Mouse (Mus musculus) kidney, embryonic 14.5 days (tissue): ENCODE measurements around the gene Tead1. TPM values are rescaled to one million over a fixed set of nuclear protein-coding genes. Genes with fewer than 3 reads are reported as not detected.
A peak's percentile ranks its signal among the peaks of the same experiment; 100 is the strongest.

Experiments
- ATAC-seq: fragments of 200-750 bp; cut with Nextera tagmentation; 2 replicates; pipeline ENCODE4 v1.8.0; 2017; ENCODE audit warnings: moderate number of reproducible peaks, mild to moderate bottlenecking, moderate TSS enrichment, moderate library complexity; ENCODE audit not compliant: low FRiP score, low TSS enrichment
- H3K27ac ChIP-seq: fragments of 300-500 bp; sonication (generic); 2 replicates; pipeline ENCODE4 v1.5.1; 2014; ENCODE audit warnings: low read depth, mild to moderate bottlenecking, low read length, moderate library complexity, mixed read lengths
- H3K27me3 ChIP-seq: fragments of 300-500 bp; sonication (generic); 2 replicates; pipeline ENCODE4 v1.6.1; 2014; ENCODE audit warnings: mild to moderate bottlenecking, low read length; ENCODE audit not compliant: control insufficient read depth, insufficient read depth
- H3K36me3 ChIP-seq: fragments of 300-500 bp; sonication (generic); 2 replicates; pipeline ENCODE4 v1.6.1; 2014; ENCODE audit warnings: low read length, mixed read lengths; ENCODE audit not compliant: control insufficient read depth, insufficient read depth
- H3K4me1 ChIP-seq: fragments of 300-500 bp; sonication (generic); 2 replicates; pipeline ENCODE4 v1.6.1; 2014; ENCODE audit warnings: low read length, mixed read lengths; ENCODE audit not compliant: control insufficient read depth, insufficient read depth
- H3K4me2 ChIP-seq: fragments of 300-500 bp; sonication (generic); replicated peaks from 2 replicates; pipeline ENCODE4 v1.6.1; 2014; ENCODE audit warnings: low read depth, mild to moderate bottlenecking, low read length
- H3K4me3 ChIP-seq: fragments of 300-500 bp; sonication (generic); 2 replicates; pipeline ENCODE4 v1.5.1; 2014; ENCODE audit warnings: mild to moderate bottlenecking, low read length
- H3K9ac ChIP-seq: fragments of 300-500 bp; sonication (generic); 2 replicates; pipeline ENCODE4 v1.6.1; 2014; ENCODE audit warnings: low read depth, mild to moderate bottlenecking, low read length, moderate library complexity
- H3K9me3 ChIP-seq: fragments of 300-500 bp; sonication (generic); 2 replicates; pipeline ENCODE4 v1.6.1; 2016; ENCODE audit warnings: low read length; ENCODE audit not compliant: control insufficient read depth
- WGBS: fragments of 180-500 bp; shearing (Covaris S2); extraction: QIAGEN DNeasy Blood & Tissue Kit; methylation state at CpG from one replicate; pipeline ENCODE4 v1.1.7; 2014; 5-methylcytosine and 5-hydroxymethylcytosine counted together
- polyA plus RNA-seq: library from polyadenylated mRNA; unstranded; fragments of >200 nt; fragmentation: Nextera tagmentation; extraction: Ambion mirVana; gene quantifications from 2 replicates; pipeline ENCODE4 v1.2.1, GENCODE M21; 2014

Tead1 gene
- polyA plus RNA-seq, 1 experiment from 2014 or later: 30.1 TPM

- no peak overlapping the region for H3K9ac ChIP-seq
- H3K4me2 ChIP-seq: no peak overlapping the region
- H3K36me3 ChIP-seq: no peaks in the 10 kb centered on the region
- ATAC-seq: no peak
- peaks cover 37% of the 10 kb centered on the region for H3K4me1 ChIP-seq
- WGBS: 87% methylated on average over 6 of the region's 6 CpGs
- no peaks in the 10 kb centered on the region for H3K9me3 ChIP-seq
- no peak overlapping the region for H3K4me3 ChIP-seq
- no peaks in the 10 kb centered on the region for H3K27me3 ChIP-seq
- no peak overlapping the region for H3K27ac ChIP-seq
Measured at GRCm38 (mm10) chr7:112752311-112752710, 73.2 kb downstream of the Tead1 start.

- no peak for ATAC-seq
Measured at GRCm38 (mm10) chr7:112753314-112753713, 74.2 kb downstream of the Tead1 start.

GRCm38 (mm10) chr7:112759359-112759975 is 80.3 kb downstream of the Tead1 start:
- H3K4me1 ChIP-seq: peaks cover 60% of the 10 kb centered on the region
- H3K27me3 ChIP-seq: no peaks in the 10 kb centered on the region
- H3K9ac ChIP-seq: no peak overlapping the region
- no peak overlapping the region for H3K4me2 ChIP-seq
- peaks cover 6% of the 10 kb centered on the region; the same call in 1 of the 2 replicates for H3K36me3 ChIP-seq
- WGBS: 81% methylated on average over 23 of the region's 23 CpGs
- no peak overlapping the region for H3K4me3 ChIP-seq
- H3K27ac ChIP-seq: no peak overlapping the region
- H3K9me3 ChIP-seq: no peaks in the 10 kb centered on the region
- ATAC-seq: no peak

More at GRCm38 (mm10) chr7:112753314-112753713, 74.2 kb downstream of the Tead1 start:
- no peak overlapping the region for H3K4me2 ChIP-seq
- WGBS: 66% methylated on average over 6 of the region's 6 CpGs
- H3K9me3 ChIP-seq: no peaks in the 10 kb centered on the region
- no peak overlapping the region for H3K9ac ChIP-seq
- no peaks in the 10 kb centered on the region for H3K27me3 ChIP-seq
- H3K4me3 ChIP-seq: no peak overlapping the region
- no peak overlapping the region for H3K27ac ChIP-seq
- no peaks in the 10 kb centered on the region for H3K36me3 ChIP-seq
- peaks cover 32% of the 10 kb centered on the region for H3K4me1 ChIP-seq

GRCm38 (mm10) chr7:112760293-112760692 is 81.2 kb downstream of the Tead1 start:
- WGBS: 71% methylated on average over 3 of the region's 3 CpGs
- no peak overlapping the region for H3K4me3 ChIP-seq
- H3K4me1 ChIP-seq: peaks cover 58% of the 10 kb centered on the region
- 0 out of 2 replicates have a peak overlapping the region, but pooled peaks have one; percentile 37 for H3K27ac ChIP-seq
- H3K27me3 ChIP-seq: no peaks in the 10 kb centered on the region
- H3K9me3 ChIP-seq: no peaks in the 10 kb centered on the region
- ATAC-seq: no peak
- H3K36me3 ChIP-seq: peaks cover 6% of the 10 kb centered on the region; the same call in 1 of the 2 replicates
- no peak overlapping the region for H3K9ac ChIP-seq
- H3K4me2 ChIP-seq: no peak overlapping the region

GRCm38 (mm10) chr7:112760782-112761181 is 81.7 kb downstream of the Tead1 start:
- H3K27ac ChIP-seq: no peak overlapping the region; the same call in 1 of the 2 replicates
- H3K4me2 ChIP-seq: no peak overlapping the region
- 46% methylated on average over 8 of the region's 8 CpGs for WGBS

GRCm38 (mm10) chr7:112762870-112763269 is 83.8 kb downstream of the Tead1 start:
- Histone ChIP-seq H3K9ac (no peak overlapping the region), H3K36me3 (peaks cover 6% of the 10 kb centered on the region; the same call in 1 of the 2 replicates), H3K4me3 (no peak overlapping the region), H3K9me3 (no peaks in the 10 kb centered on the region), H3K4me2 (no peak overlapping the region), H3K27me3 (no peaks in the 10 kb centered on the region), H3K4me1 (peaks cover 46% of the 10 kb centered on the region), H3K27ac (peak overlapping the region; percentile 37; the same call in 1 of the 2 replicates)
- 74% methylated on average over 2 of the region's 2 CpGs for WGBS
- ATAC-seq: no peak

More at GRCm38 (mm10) chr7:112760782-112761181, 81.7 kb downstream of the Tead1 start:
- H3K9ac ChIP-seq: no peak overlapping the region
- peaks cover 58% of the 10 kb centered on the region for H3K4me1 ChIP-seq
- peaks cover 6% of the 10 kb centered on the region; the same call in 1 of the 2 replicates for H3K36me3 ChIP-seq
- H3K4me3 ChIP-seq: no peak overlapping the region
- no peaks in the 10 kb centered on the region for H3K9me3 ChIP-seq
- H3K27me3 ChIP-seq: no peaks in the 10 kb centered on the region
- peak; percentile 71; the same call in 1 of the 2 replicates for ATAC-seq

- Histone ChIP-seq H3K9ac (no peak overlapping the region), H3K27ac (peak overlapping the region; percentile 37; the same call in 1 of the 2 replicates), H3K9me3 (no peaks in the 10 kb centered on the region), H3K4me1 (peaks cover 46% of the 10 kb centered on the region), H3K4me3 (no peak overlapping the region), H3K36me3 (peaks cover 6% of the 10 kb centered on the region; the same call in 1 of the 2 replicates), H3K27me3 (no peaks in the 10 kb centered on the region), H3K4me2 (no peak overlapping the region)
- WGBS: 67% methylated on average over 3 of the region's 3 CpGs
- ATAC-seq: no peak
Measured at GRCm38 (mm10) chr7:112763513-112763912, 84.4 kb downstream of the Tead1 start.

GRCm38 (mm10) chr7:112764921-112765320 is 85.8 kb downstream of the Tead1 start:
- peaks cover 40% of the 10 kb centered on the region for H3K4me1 ChIP-seq

GRCm38 (mm10) chr7:112769866-112770265 is 90.7 kb downstream of the Tead1 start:
- peaks cover 34% of the 10 kb centered on the region for H3K4me1 ChIP-seq
- no peaks in the 10 kb centered on the region for H3K36me3 ChIP-seq
- H3K9me3 ChIP-seq: no peaks in the 10 kb centered on the region
- no peak overlapping the region for H3K9ac ChIP-seq
- no peak for ATAC-seq
- WGBS: 79% methylated on average over 2 of the region's 2 CpGs
- H3K4me3 ChIP-seq: no peak overlapping the region
- H3K4me2 ChIP-seq: no peak overlapping the region
- H3K27ac ChIP-seq: no peak overlapping the region
- no peaks in the 10 kb centered on the region for H3K27me3 ChIP-seq

More at GRCm38 (mm10) chr7:112764921-112765320, 85.8 kb downstream of the Tead1 start:
- no peak for ATAC-seq
- Histone ChIP-seq H3K4me3 (no peak overlapping the region), H3K9ac (no peak overlapping the region), H3K27me3 (no peaks in the 10 kb centered on the region), H3K27ac (no peak overlapping the region), H3K36me3 (peaks cover 4% of the 10 kb centered on the region; the same call in 1 of the 2 replicates), H3K9me3 (no peaks in the 10 kb centered on the region), H3K4me2 (no peak overlapping the region)
- 81% methylated on average over 4 of the region's 4 CpGs for WGBS
